8 mouse cellular contexts compared by ENCODE assay signal in genomic region chr1:66814756-66815155, GRCm38 (mm10). TPM values are rescaled to one million over a fixed set of nuclear protein-coding genes. Genes with fewer than 3 reads are reported as not detected.
A peak's percentile ranks its signal among the peaks of the same experiment; 100 is the strongest.
DNase-seq lines count a peak whose midpoint lies in the region; ATAC-seq and TF ChIP-seq lines count a peak whose summit lies in the region.

No protein-coding gene starts in this region.

- no peaks in the 10 kb centered on the region for H3K27me3 ChIP-seq in hindbrain, embryonic 12.5 days
- H3K27me3 ChIP-seq in hindbrain, embryonic 11.5 days (ENCODE audit: control insufficient read depth, insufficient read depth, low read length) = no peaks in the 10 kb centered on the region
- no peaks in the 10 kb centered on the region for H3K27me3 ChIP-seq in thymus, adult 2 months (ENCODE audit: control insufficient read depth, insufficient read depth, low read length)
- peaks cover 15% of the 10 kb centered on the region for H3K27me3 ChIP-seq in limb, embryonic 10.5 days (ENCODE audit: low read depth, poor library complexity, severe bottlenecking)
- H3K27me3 ChIP-seq in stomach, postnatal 0 days (ENCODE audit: control insufficient read depth, insufficient read depth, low read length) = no peaks in the 10 kb centered on the region

- peak overlapping the region; percentile 65 for H3K4me2 ChIP-seq in hindbrain, embryonic 12.5 days (replicated peaks)
- H3K4me2 ChIP-seq in hindbrain, embryonic 11.5 days (replicated peaks; ENCODE audit: low read depth, low read length) = no peak overlapping the region
- peak overlapping the region; percentile 26 for H3K4me2 ChIP-seq in stomach, postnatal 0 days (replicated peaks; ENCODE audit: low read depth)

- no peak for TF ChIP-seq EP300 in stomach, postnatal 0 days (optimal IDR thresholded peaks at IDR 0.05)

- no peak overlapping the region for H3K9ac ChIP-seq in hindbrain, embryonic 12.5 days
- H3K9ac ChIP-seq in hindbrain, embryonic 11.5 days (ENCODE audit: low read depth, low read length) = no peak overlapping the region
- H3K9ac ChIP-seq in stomach, postnatal 0 days (ENCODE audit: low read length) = 0 out of 2 replicates have a peak overlapping the region, but pooled peaks have one; percentile 23

- ATAC-seq in hindbrain, embryonic 12.5 days (ENCODE audit: low FRiP score) = no peak
- ATAC-seq in hindbrain, embryonic 11.5 days (ENCODE audit: low FRiP score) = no peak
- no peak for ATAC-seq in stomach, postnatal 0 days (ENCODE audit: low FRiP score, low TSS enrichment)
- ATAC-seq in erythroid progenitor cell, adult 5-6 weeks (replicated peaks; ENCODE audit: low FRiP score, poor library complexity, severe bottlenecking) = no peak

- no peaks in the 10 kb centered on the region for H3K9me3 ChIP-seq in hindbrain, embryonic 12.5 days (replicated peaks)
- no peaks in the 10 kb centered on the region for H3K9me3 ChIP-seq in hindbrain, embryonic 11.5 days (ENCODE audit: control insufficient read depth, low read length)
- H3K9me3 ChIP-seq in limb, embryonic 10.5 days (replicated peaks) = no peaks in the 10 kb centered on the region
- no peaks in the 10 kb centered on the region for H3K9me3 ChIP-seq in stomach, postnatal 0 days (ENCODE audit: control insufficient read depth, low read length)

- TF ChIP-seq POLR2A in thymus, adult 2 months (IDR thresholded peaks at IDR 0.05; ENCODE audit: control insufficient read depth, extremely low read depth, insufficient read depth, low read length, poor library complexity) = no peak

- WGBS in hindbrain, embryonic 12.5 days = 58% methylated on average over 8 of the region's 8 CpGs
- 72% methylated on average over 8 of the region's 8 CpGs for WGBS in hindbrain, embryonic 11.5 days
- whole genome bisulfite sequencing in thymus, adult 2 months = 13% methylated on average over 8 of the region's 8 CpGs
- WGBS in limb, embryonic 10.5 days = 70% methylated on average over 8 of the region's 8 CpGs
- 45% methylated on average over 8 of the region's 8 CpGs for WGBS in stomach, postnatal 0 days

- H3K27ac ChIP-seq in hindbrain, embryonic 12.5 days = no peak overlapping the region
- no peak overlapping the region for H3K27ac ChIP-seq in hindbrain, embryonic 11.5 days (ENCODE audit: low read depth, low read length)
- peak overlapping the region; percentile 89 for H3K27ac ChIP-seq in thymus, adult 2 months (ENCODE audit: control insufficient read depth, insufficient read depth, low read length)
- no peak overlapping the region for H3K27ac ChIP-seq in limb, embryonic 10.5 days
- peak overlapping the region; percentile 30; the same call in 1 of the 2 replicates for H3K27ac ChIP-seq in stomach, postnatal 0 days (replicated peaks)

- DNase-seq in hindbrain, embryonic 11.5 days (ENCODE audit: low spot score) = no peak
- DNase-seq in thymus, adult 2 months = no peak
- DNase-seq in thymus, adult 18-20 months = no peak
- no peak for DNase-seq in limb, embryonic 10.5 days (ENCODE audit: low spot score)
- no peak for DNase-seq in stomach, postnatal 0 days (ENCODE audit: low spot score)
- DNase-seq in yolk sac, embryonic 10.5 days (ENCODE audit: low spot score) = no peak

- peaks cover 6% of the 10 kb centered on the region; the same call in 1 of the 2 replicates for H3K4me1 ChIP-seq in hindbrain, embryonic 12.5 days
- H3K4me1 ChIP-seq in hindbrain, embryonic 11.5 days (replicated peaks; ENCODE audit: control insufficient read depth, insufficient read depth, low read length) = no peaks in the 10 kb centered on the region
- peaks cover 4% of the 10 kb centered on the region for H3K4me1 ChIP-seq in thymus, adult 2 months (replicated peaks; ENCODE audit: control insufficient read depth, insufficient read depth, low read length)
- H3K4me1 ChIP-seq in limb, embryonic 10.5 days = peaks cover 15% of the 10 kb centered on the region; the same call in 1 of the 2 replicates
- no peaks in the 10 kb centered on the region for H3K4me1 ChIP-seq in stomach, postnatal 0 days (replicated peaks; ENCODE audit: control insufficient read depth, insufficient read depth)

- no peaks in the 10 kb centered on the region for H3K36me3 ChIP-seq in hindbrain, embryonic 12.5 days
- no peaks in the 10 kb centered on the region for H3K36me3 ChIP-seq in hindbrain, embryonic 11.5 days (ENCODE audit: control insufficient read depth, insufficient read depth, low read length)
- no peaks in the 10 kb centered on the region for H3K36me3 ChIP-seq in thymus, adult 2 months (ENCODE audit: control insufficient read depth, insufficient read depth, low read length)
- H3K36me3 ChIP-seq in limb, embryonic 10.5 days = no peaks in the 10 kb centered on the region
- no peaks in the 10 kb centered on the region for H3K36me3 ChIP-seq in stomach, postnatal 0 days (ENCODE audit: control insufficient read depth, insufficient read depth, low read length)

- TF ChIP-seq CTCF in thymus, adult 2 months (IDR thresholded peaks at IDR 0.05; ENCODE audit: borderline replicate concordance, control insufficient read depth, extremely low read depth, insufficient read depth, low read length, poor library complexity) = no peak
- TF ChIP-seq CTCF in stomach, postnatal 0 days (IDR thresholded peaks at IDR 0.05; ENCODE audit: low read depth) = no peak

- H3K4me3 ChIP-seq in hindbrain, embryonic 12.5 days = no peak overlapping the region
- no peak overlapping the region for H3K4me3 ChIP-seq in hindbrain, embryonic 11.5 days (ENCODE audit: low read depth, low read length)
- no peak overlapping the region for H3K4me3 ChIP-seq in thymus, adult 2 months (ENCODE audit: control insufficient read depth, insufficient read depth, low read length)
- H3K4me3 ChIP-seq in limb, embryonic 10.5 days = 0 out of 2 replicates have a peak overlapping the region, but pooled peaks have one; percentile 82
- H3K4me3 ChIP-seq in stomach, postnatal 0 days (ENCODE audit: low read depth, low read length) = no peak overlapping the region

RNA-seq across cellular contexts. Expression of gene Kansl1l, which starts 2.6 kb away (rescaled TPM):
- 23.3 and 26.2 TPM in 2 replicates for polyA plus RNA-seq in hindbrain, embryonic 12.5 days (2016; fragmentation: Nextera tagmentation; extraction: Ambion mirVana)
- polyA plus RNA-seq in hindbrain, embryonic 11.5 days (2014; fragmentation: Nextera tagmentation; extraction: Ambion mirVana) = 11.8 and 16.7 TPM in 2 replicates
- 11.5 and 13.1 TPM in 2 replicates for polyA plus RNA-seq in thymus, adult 2 months (2012; rRNA removed)
- 10.6 and 16.2 TPM in 2 replicates for polyA plus RNA-seq in limb, embryonic 10.5 days (2016; fragmentation: Nextera tagmentation; extraction: Ambion mirVana)
- 6.5 and 6.7 TPM in 2 replicates for polyA plus RNA-seq in stomach, postnatal 0 days (2015; fragmentation: Nextera tagmentation; extraction: Ambion mirVana)
- total RNA-seq in erythroid progenitor cell, adult 5-6 weeks (2015; ENCODE audit: low replicate concordance) = 18.7 and 41.9 TPM in 2 replicates
- 19.5 and 21.9 TPM in 2 replicates for total RNA-seq in erythroid progenitor cell, adult 5-6 weeks (2017; ENCODE audit: low replicate concordance)

RNA-seq across cellular contexts. Expression of gene Acadl, which starts 48.3 kb away (rescaled TPM):
- 61.0 and 67.3 TPM in 2 replicates for polyA plus RNA-seq in hindbrain, embryonic 12.5 days (2016; fragmentation: Nextera tagmentation; extraction: Ambion mirVana)
- 60.3 and 62.0 TPM in 2 replicates for polyA plus RNA-seq in hindbrain, embryonic 11.5 days (2014; fragmentation: Nextera tagmentation; extraction: Ambion mirVana)
- 28.9 and 29.2 TPM in 2 replicates for polyA plus RNA-seq in thymus, adult 2 months (2012; rRNA removed)
- polyA plus RNA-seq in limb, embryonic 10.5 days (2016; fragmentation: Nextera tagmentation; extraction: Ambion mirVana) = 33.2 and 42.9 TPM in 2 replicates
- polyA plus RNA-seq in stomach, postnatal 0 days (2015; fragmentation: Nextera tagmentation; extraction: Ambion mirVana) = 217 and 232 TPM in 2 replicates
- total RNA-seq in erythroid progenitor cell, adult 5-6 weeks (2015; ENCODE audit: low replicate concordance) = 88.9 and 90.1 TPM in 2 replicates
- total RNA-seq in erythroid progenitor cell, adult 5-6 weeks (2017; ENCODE audit: low replicate concordance) = 59.4 and 85.7 TPM in 2 replicates

Comparison
In these comparisons a context has a peak if more than half of its experiments do, and no peak if none do; other contexts are left out.
1. H3K27ac ChIP-seq: peak in thymus, adult 2 months (single experiment) and stomach, postnatal 0 days (single experiment); none in hindbrain, embryonic 12.5 days (single experiment), hindbrain, embryonic 11.5 days (single experiment) and limb, embryonic 10.5 days (single experiment).